Mouse (Mus musculus) heart, embryonic 13.5 days (tissue): ENCODE results near the gene Il18rap. TPM values are rescaled to one million over a fixed set of nuclear protein-coding genes. Genes with fewer than 3 reads are reported as not detected.

Source experiments
- ATAC-seq: fragments of 200-750 bp; cut with Nextera tagmentation; 2 replicates; pipeline ENCODE4 v1.8.0; 2017; ENCODE audit warnings: moderate TSS enrichment; ENCODE audit not compliant: insufficient number of reproducible peaks, low FRiP score, low TSS enrichment; ENCODE audit errors: extremely low read depth
- H3K27ac ChIP-seq: fragments of 300-500 bp; sonication (generic); replicated peaks from 2 replicates; pipeline ENCODE4 v1.5.1; 2015; ENCODE audit warnings: moderate library complexity, mild to moderate bottlenecking, inconsistent platforms
- H3K27me3 ChIP-seq: fragments of 300-500 bp; sonication (generic); replicated peaks from 2 replicates; pipeline ENCODE4 v1.6.1; 2015; ENCODE audit warnings: mild to moderate bottlenecking, inconsistent platforms
- H3K36me3 ChIP-seq: fragments of 300-500 bp; sonication (generic); 2 replicates; pipeline ENCODE4 v1.6.1; 2015; ENCODE audit warnings: mild to moderate bottlenecking, inconsistent platforms
- H3K4me1 ChIP-seq: fragments of 300-500 bp; sonication (generic); 2 replicates; pipeline ENCODE4 v1.6.1; 2015; ENCODE audit warnings: inconsistent platforms
- H3K4me2 ChIP-seq: fragments of 300-500 bp; sonication (generic); 2 replicates; pipeline ENCODE4 v1.6.1; 2015; ENCODE audit warnings: inconsistent platforms, mild to moderate bottlenecking, moderate library complexity
- H3K4me3 ChIP-seq: fragments of 300-500 bp; sonication (generic); 2 replicates; pipeline ENCODE4 v1.5.1; 2015; ENCODE audit warnings: moderate library complexity, mild to moderate bottlenecking, inconsistent platforms
- H3K9ac ChIP-seq: fragments of 300-500 bp; sonication (generic); 2 replicates; pipeline ENCODE4 v1.6.1; 2015; ENCODE audit warnings: inconsistent platforms, mild to moderate bottlenecking, moderate library complexity
- H3K9me3 ChIP-seq: fragments of 300-500 bp; sonication (generic); 2 replicates; pipeline ENCODE4 v1.6.1; 2016; ENCODE audit warnings: inconsistent platforms
- WGBS: fragments of 180-500 bp; shearing (Covaris S2); methylation state at CpG from one replicate; pipeline ENCODE4 v1.1.7; 2015; ENCODE audit warnings: mixed read lengths; 5-methylcytosine and 5-hydroxymethylcytosine counted together
- polyA plus RNA-seq: library from polyadenylated mRNA; unstranded; fragments of >200 nt; fragmentation: Nextera tagmentation; extraction: Ambion mirVana; gene quantifications from 2 replicates; pipeline ENCODE4 v1.2.1, GENCODE M21; 2015

The Il18rap gene
- polyA plus RNA-seq, 1 experiment from 2014 or later = 0.08 TPM

- H3K27me3 ChIP-seq = no peaks in the 10 kb centered on the region; the same call in 1 of the 2 replicates
- no peak overlapping the region for H3K4me2 ChIP-seq
- ATAC-seq = no peak
- no peak overlapping the region for H3K27ac ChIP-seq
- H3K4me1 ChIP-seq = no peaks in the 10 kb centered on the region
- no peak overlapping the region for H3K9ac ChIP-seq
- H3K36me3 ChIP-seq = no peaks in the 10 kb centered on the region
- 72% methylated on average over 4 of the region's 4 CpGs for WGBS
- H3K4me3 ChIP-seq = no peak overlapping the region
- no peaks in the 10 kb centered on the region for H3K9me3 ChIP-seq
Observed at GRCm38 (mm10) chr1:40494594-40494993, 20.6 kb upstream of the Il18rap start.

GRCm38 (mm10) chr1:40499708-40500107 lies 15.5 kb upstream of the Il18rap start:
- Histone ChIP-seq H3K27me3 (no peaks in the 10 kb centered on the region; the same call in 1 of the 2 replicates), H3K36me3 (no peaks in the 10 kb centered on the region), H3K4me1 (no peaks in the 10 kb centered on the region), H3K9me3 (no peaks in the 10 kb centered on the region), H3K4me3 (no peak overlapping the region), H3K27ac (no peak overlapping the region), H3K9ac (no peak overlapping the region), H3K4me2 (no peak overlapping the region)
- WGBS = 86% methylated on average over 1 of the region's 1 CpGs
- ATAC-seq = no peak

- Histone ChIP-seq H3K4me2 (no peak overlapping the region), H3K4me3 (no peak overlapping the region), H3K36me3 (no peaks in the 10 kb centered on the region), H3K27me3 (no peaks in the 10 kb centered on the region; the same call in 1 of the 2 replicates), H3K27ac (no peak overlapping the region), H3K9me3 (no peaks in the 10 kb centered on the region), H3K4me1 (no peaks in the 10 kb centered on the region), H3K9ac (no peak overlapping the region)
- no peak for ATAC-seq
- 68% methylated on average over 4 of the region's 4 CpGs for WGBS
Observed at GRCm38 (mm10) chr1:40501126-40501525, 14.0 kb upstream of the Il18rap start.

GRCm38 (mm10) chr1:40501546-40502398 lies 13.4 kb upstream of the Il18rap start:
- 76% methylated on average over 11 of the region's 11 CpGs for WGBS
- ATAC-seq = no peak
- H3K27ac ChIP-seq = no peak overlapping the region
- H3K4me2 ChIP-seq = no peak overlapping the region
- H3K27me3 ChIP-seq = no peaks in the 10 kb centered on the region; the same call in 1 of the 2 replicates
- H3K9ac ChIP-seq = no peak overlapping the region
- no peaks in the 10 kb centered on the region for H3K4me1 ChIP-seq
- H3K9me3 ChIP-seq = no peaks in the 10 kb centered on the region
- no peaks in the 10 kb centered on the region for H3K36me3 ChIP-seq
- H3K4me3 ChIP-seq = no peak overlapping the region

- Histone ChIP-seq H3K36me3 (no peaks in the 10 kb centered on the region), H3K4me1 (no peaks in the 10 kb centered on the region), H3K4me2 (no peak overlapping the region), H3K9ac (no peak overlapping the region), H3K27me3 (no peaks in the 10 kb centered on the region), H3K9me3 (no peaks in the 10 kb centered on the region), H3K4me3 (no peak overlapping the region), H3K27ac (no peak overlapping the region)
- WGBS = 75% methylated on average over 5 of the region's 5 CpGs
- no peak for ATAC-seq
Observed at GRCm38 (mm10) chr1:40504548-40504947, 10.6 kb upstream of the Il18rap start.

GRCm38 (mm10) chr1:40516364-40516763 lies 1.2 kb downstream of the Il18rap start:
- no peak overlapping the region for H3K9ac ChIP-seq
- H3K27ac ChIP-seq = no peak overlapping the region
- H3K4me2 ChIP-seq = no peak overlapping the region
- no peaks in the 10 kb centered on the region for H3K4me1 ChIP-seq
- H3K36me3 ChIP-seq = no peaks in the 10 kb centered on the region
- 83% methylated on average over 6 of the region's 6 CpGs for WGBS
- no peak overlapping the region for H3K4me3 ChIP-seq
- ATAC-seq = no peak
- H3K27me3 ChIP-seq = no peaks in the 10 kb centered on the region
- H3K9me3 ChIP-seq = no peaks in the 10 kb centered on the region; the same call in 1 of the 2 replicates

- H3K27me3 ChIP-seq = no peaks in the 10 kb centered on the region
- H3K4me2 ChIP-seq = no peak overlapping the region
- no peak overlapping the region for H3K9ac ChIP-seq
- no peak overlapping the region for H3K27ac ChIP-seq
- no peaks in the 10 kb centered on the region for H3K36me3 ChIP-seq
- no peak overlapping the region for H3K4me3 ChIP-seq
- ATAC-seq = no peak
- H3K4me1 ChIP-seq = no peaks in the 10 kb centered on the region
- WGBS = 76% methylated on average over 7 of the region's 7 CpGs
- no peaks in the 10 kb centered on the region for H3K9me3 ChIP-seq
Observed at GRCm38 (mm10) chr1:40522918-40523317, 7.8 kb downstream of the Il18rap start.

GRCm38 (mm10) chr1:40523971-40524722 lies 9.0 kb downstream of the Il18rap start:
- no peaks in the 10 kb centered on the region for H3K4me1 ChIP-seq
- no peaks in the 10 kb centered on the region for H3K27me3 ChIP-seq

GRCm38 (mm10) chr1:40529287-40529686 lies 14.1 kb downstream of the Il18rap start:
- H3K9ac ChIP-seq = no peak overlapping the region
- no peaks in the 10 kb centered on the region for H3K27me3 ChIP-seq
- H3K9me3 ChIP-seq = no peaks in the 10 kb centered on the region
- 71% methylated on average over 5 of the region's 5 CpGs for WGBS
- H3K4me3 ChIP-seq = no peak overlapping the region
- H3K36me3 ChIP-seq = no peaks in the 10 kb centered on the region
- no peak overlapping the region for H3K4me2 ChIP-seq
- no peak overlapping the region for H3K27ac ChIP-seq
- ATAC-seq = no peak
- no peaks in the 10 kb centered on the region for H3K4me1 ChIP-seq

More at GRCm38 (mm10) chr1:40523971-40524722, 9.0 kb downstream of the Il18rap start:
- Histone ChIP-seq H3K27ac (no peak overlapping the region), H3K36me3 (no peaks in the 10 kb centered on the region), H3K9ac (no peak overlapping the region), H3K9me3 (no peaks in the 10 kb centered on the region), H3K4me2 (no peak overlapping the region), H3K4me3 (no peak overlapping the region)
- 74% methylated on average over 5 of the region's 5 CpGs for WGBS
- ATAC-seq = no peak

- ATAC-seq = no peak
- no peak overlapping the region for H3K27ac ChIP-seq
- H3K4me2 ChIP-seq = no peak overlapping the region
- H3K4me1 ChIP-seq = no peaks in the 10 kb centered on the region
- no peaks in the 10 kb centered on the region for H3K9me3 ChIP-seq
- WGBS = 71% methylated on average over 5 of the region's 5 CpGs
- H3K4me3 ChIP-seq = no peak overlapping the region
- no peaks in the 10 kb centered on the region for H3K27me3 ChIP-seq
- no peaks in the 10 kb centered on the region for H3K36me3 ChIP-seq
- H3K9ac ChIP-seq = no peak overlapping the region
Observed at GRCm38 (mm10) chr1:40537577-40537976, 22.4 kb downstream of the Il18rap start.

- WGBS = 0% methylated on average over 2 of the region's 2 CpGs
- ATAC-seq = no peak
- no peak overlapping the region for H3K4me2 ChIP-seq
Observed at GRCm38 (mm10) chr1:40544650-40545049, 29.5 kb downstream of the Il18rap start.

More at GRCm38 (mm10) chr1:40544650-40545049, 29.5 kb downstream of the Il18rap start:
- Histone ChIP-seq H3K9me3 (no peaks in the 10 kb centered on the region), H3K27ac (no peak overlapping the region), H3K27me3 (no peaks in the 10 kb centered on the region), H3K4me3 (no peak overlapping the region), H3K4me1 (no peaks in the 10 kb centered on the region), H3K36me3 (no peaks in the 10 kb centered on the region), H3K9ac (no peak overlapping the region)
